Mouse (Mus musculus) forebrain, embryonic 13.5 days (tissue): ENCODE measurements around the gene Lonrf2. TPM values are rescaled to one million over a fixed set of nuclear protein-coding genes. Genes with fewer than 3 reads are reported as not detected.
A peak's percentile ranks its signal among the peaks of the same experiment; 100 is the strongest.

Experiments
- ATAC-seq: fragments of 200-750 bp; cut with Nextera tagmentation; 2 replicates; pipeline ENCODE4 v1.8.0; 2017
- H3K27ac ChIP-seq: fragments of 300-500 bp; sonication (generic); 2 replicates; pipeline ENCODE4 v1.5.1; 2015; ENCODE audit warnings: inconsistent platforms, mild to moderate bottlenecking, moderate library complexity
- H3K27me3 ChIP-seq: fragments of 300-500 bp; sonication (generic); 2 replicates; pipeline ENCODE4 v1.6.1; 2015; ENCODE audit warnings: mild to moderate bottlenecking, inconsistent platforms
- H3K36me3 ChIP-seq: fragments of 300-500 bp; sonication (generic); 2 replicates; pipeline ENCODE4 v1.6.1; 2015; ENCODE audit warnings: mild to moderate bottlenecking, inconsistent platforms; ENCODE audit not compliant: poor library complexity, severe bottlenecking
- H3K4me1 ChIP-seq: fragments of 300-500 bp; sonication (generic); 2 replicates; pipeline ENCODE4 v1.6.1; 2015; ENCODE audit warnings: inconsistent platforms
- H3K4me2 ChIP-seq: fragments of 300-500 bp; sonication (generic); 2 replicates; pipeline ENCODE4 v1.6.1; 2015; ENCODE audit warnings: inconsistent platforms, mild to moderate bottlenecking, moderate library complexity
- H3K4me3 ChIP-seq: fragments of 300-500 bp; sonication (generic); 2 replicates; pipeline ENCODE4 v1.5.1; 2015; ENCODE audit warnings: mild to moderate bottlenecking, inconsistent platforms
- H3K9ac ChIP-seq: fragments of 300-500 bp; sonication (generic); 2 replicates; pipeline ENCODE4 v1.6.1; 2015; ENCODE audit warnings: mild to moderate bottlenecking, inconsistent platforms
- H3K9me3 ChIP-seq: fragments of 300-500 bp; sonication (generic); replicated peaks from 2 replicates; pipeline ENCODE4 v1.6.1; 2016; ENCODE audit warnings: inconsistent platforms
- WGBS: fragments of 180-500 bp; shearing (Covaris S2); methylation state at CpG from one replicate; pipeline ENCODE4 v1.1.7; 2015; 5-methylcytosine and 5-hydroxymethylcytosine counted together
- polyA plus RNA-seq: library from polyadenylated mRNA; unstranded; fragments of >200 nt; fragmentation: Nextera tagmentation; extraction: Ambion mirVana; gene quantifications from 2 replicates; pipeline ENCODE4 v1.2.1, GENCODE M21; 2015

The Lonrf2 gene
- polyA plus RNA-seq = 6.9 and 7.0 TPM in 2 replicates

- H3K4me2 ChIP-seq = peak within 1 kb of the TSS; percentile 99
- peak within 1 kb of the TSS; percentile 91 for H3K27ac ChIP-seq
- peaks cover 5% of the 10 kb centered on the region; the same call in 1 of the 2 replicates for H3K36me3 ChIP-seq
- peaks cover 39% of the 10 kb centered on the region for H3K27me3 ChIP-seq
- H3K4me3 ChIP-seq = peak within 1 kb of the TSS; percentile 72
- H3K4me1 ChIP-seq = peaks cover 7% of the 10 kb centered on the region
- peak; percentile 92 for ATAC-seq
- no peaks in the 10 kb centered on the region for H3K9me3 ChIP-seq
- under 1% methylated on average over 41 of the region's 47 CpGs for whole genome bisulfite sequencing
- peak within 1 kb of the TSS; percentile 86 for H3K9ac ChIP-seq
Measured at GRCm38 (mm10) chr1:38836477-38836872, at the start of gene Lonrf2. Gene Lonrf2, minus strand, starts transcription at chr1:38836711.

- Histone ChIP-seq H3K27me3 (no peaks in the 10 kb centered on the region), H3K9ac (no peak overlapping the region), H3K27ac (no peak overlapping the region), H3K4me3 (no peak overlapping the region), H3K4me2 (no peak overlapping the region), H3K9me3 (no peaks in the 10 kb centered on the region), H3K36me3 (peaks cover 33% of the 10 kb centered on the region), H3K4me1 (no peaks in the 10 kb centered on the region)
- no peak for ATAC-seq
- 86% methylated on average over 2 of the region's 2 CpGs for WGBS
Measured at GRCm38 (mm10) chr1:38885956-38886355, 49.4 kb upstream of the Lonrf2 start.

- Histone ChIP-seq H3K9me3 (no peaks in the 10 kb centered on the region; the same call in 1 of the 2 replicates), H3K9ac (no peak overlapping the region), H3K36me3 (peaks cover 35% of the 10 kb centered on the region), H3K4me2 (no peak overlapping the region), H3K27me3 (no peaks in the 10 kb centered on the region), H3K4me3 (no peak overlapping the region), H3K4me1 (no peaks in the 10 kb centered on the region), H3K27ac (no peak overlapping the region)
- ATAC-seq = no peak
- 92% methylated on average over 9 of the region's 9 CpGs for WGBS
Measured at GRCm38 (mm10) chr1:38883766-38884165, 47.3 kb upstream of the Lonrf2 start.

GRCm38 (mm10) chr1:38882746-38883145 is 46.2 kb upstream of the Lonrf2 start:
- Histone ChIP-seq H3K36me3 (peaks cover 35% of the 10 kb centered on the region), H3K27ac (no peak overlapping the region), H3K4me1 (no peaks in the 10 kb centered on the region), H3K27me3 (no peaks in the 10 kb centered on the region), H3K9ac (no peak overlapping the region), H3K4me3 (no peak overlapping the region), H3K4me2 (no peak overlapping the region), H3K9me3 (no peaks in the 10 kb centered on the region; the same call in 1 of the 2 replicates)
- no peak for ATAC-seq
- 93% methylated on average over 4 of the region's 4 CpGs for WGBS

GRCm38 (mm10) chr1:38881366-38881765 is 44.9 kb upstream of the Lonrf2 start:
- no peak overlapping the region for H3K4me2 ChIP-seq
- 88% methylated on average over 4 of the region's 4 CpGs for WGBS
- no peaks in the 10 kb centered on the region; the same call in 1 of the 2 replicates for H3K9me3 ChIP-seq
- no peak overlapping the region for H3K9ac ChIP-seq
- H3K4me3 ChIP-seq = no peak overlapping the region
- H3K4me1 ChIP-seq = peaks cover 12% of the 10 kb centered on the region
- H3K27me3 ChIP-seq = no peaks in the 10 kb centered on the region
- peaks cover 35% of the 10 kb centered on the region for H3K36me3 ChIP-seq
- no peak overlapping the region for H3K27ac ChIP-seq
- ATAC-seq = no peak

GRCm38 (mm10) chr1:38876671-38877382 is 40.3 kb upstream of the Lonrf2 start:
- H3K27ac ChIP-seq = peak overlapping the region; percentile 60
- H3K4me1 ChIP-seq = peaks cover 12% of the 10 kb centered on the region
- no peak overlapping the region for H3K4me3 ChIP-seq
- H3K9ac ChIP-seq = no peak overlapping the region
- ATAC-seq = no peak
- H3K9me3 ChIP-seq = no peaks in the 10 kb centered on the region; the same call in 1 of the 2 replicates
- 49% methylated on average over 5 of the region's 5 CpGs for WGBS
- peaks cover 38% of the 10 kb centered on the region for H3K36me3 ChIP-seq
- H3K27me3 ChIP-seq = no peaks in the 10 kb centered on the region
- H3K4me2 ChIP-seq = no peak overlapping the region

- ATAC-seq = no peak
- WGBS = 88% methylated on average over 5 of the region's 5 CpGs
- H3K36me3 ChIP-seq = peaks cover 42% of the 10 kb centered on the region
- H3K9me3 ChIP-seq = no peaks in the 10 kb centered on the region
- H3K27ac ChIP-seq = no peak overlapping the region
- H3K4me1 ChIP-seq = peaks cover 12% of the 10 kb centered on the region
- no peak overlapping the region for H3K4me2 ChIP-seq
- H3K9ac ChIP-seq = no peak overlapping the region
- H3K4me3 ChIP-seq = no peak overlapping the region
- no peaks in the 10 kb centered on the region for H3K27me3 ChIP-seq
Measured at GRCm38 (mm10) chr1:38873911-38874310, 37.4 kb upstream of the Lonrf2 start.

GRCm38 (mm10) chr1:38871834-38872233 is 35.3 kb upstream of the Lonrf2 start:
- Histone ChIP-seq H3K4me1 (peaks cover 4% of the 10 kb centered on the region), H3K36me3 (peaks cover 57% of the 10 kb centered on the region), H3K27ac (no peak overlapping the region), H3K4me3 (no peak overlapping the region), H3K27me3 (no peaks in the 10 kb centered on the region), H3K9ac (no peak overlapping the region), H3K9me3 (no peaks in the 10 kb centered on the region), H3K4me2 (no peak overlapping the region)
- 92% methylated on average over 6 of the region's 6 CpGs for WGBS
- ATAC-seq = no peak

- ATAC-seq = no peak
- no peak overlapping the region for H3K4me2 ChIP-seq
- H3K27ac ChIP-seq = no peak overlapping the region
- peaks cover 74% of the 10 kb centered on the region for H3K36me3 ChIP-seq
- 68% methylated on average over 13 of the region's 13 CpGs for WGBS
- no peaks in the 10 kb centered on the region for H3K9me3 ChIP-seq
- H3K4me3 ChIP-seq = no peak overlapping the region
- H3K27me3 ChIP-seq = no peaks in the 10 kb centered on the region
- H3K4me1 ChIP-seq = no peaks in the 10 kb centered on the region
- H3K9ac ChIP-seq = no peak overlapping the region
Measured at GRCm38 (mm10) chr1:38869398-38870195, 33.1 kb upstream of the Lonrf2 start.

- H3K36me3 ChIP-seq = peaks cover 60% of the 10 kb centered on the region
- H3K4me1 ChIP-seq = no peaks in the 10 kb centered on the region
- 85% methylated on average over 5 of the region's 5 CpGs for WGBS
- H3K27me3 ChIP-seq = no peaks in the 10 kb centered on the region
- no peak for ATAC-seq
- no peaks in the 10 kb centered on the region for H3K9me3 ChIP-seq
- H3K9ac ChIP-seq = no peak overlapping the region
- H3K4me2 ChIP-seq = no peak overlapping the region
- H3K4me3 ChIP-seq = no peak overlapping the region
- H3K27ac ChIP-seq = no peak overlapping the region
Measured at GRCm38 (mm10) chr1:38866242-38866641, 29.7 kb upstream of the Lonrf2 start.

GRCm38 (mm10) chr1:38864341-38864740 is 27.8 kb upstream of the Lonrf2 start:
- WGBS = 88% methylated on average over 9 of the region's 9 CpGs
- ATAC-seq = no peak
- Histone ChIP-seq H3K9ac (no peak overlapping the region), H3K9me3 (no peaks in the 10 kb centered on the region), H3K27ac (no peak overlapping the region), H3K27me3 (no peaks in the 10 kb centered on the region), H3K4me2 (no peak overlapping the region), H3K4me1 (no peaks in the 10 kb centered on the region), H3K4me3 (no peak overlapping the region), H3K36me3 (peaks cover 51% of the 10 kb centered on the region)

GRCm38 (mm10) chr1:38862213-38862612 is 25.7 kb upstream of the Lonrf2 start:
- Histone ChIP-seq H3K9ac (no peak overlapping the region), H3K36me3 (peaks cover 39% of the 10 kb centered on the region), H3K27ac (no peak overlapping the region), H3K4me3 (no peak overlapping the region), H3K4me1 (no peaks in the 10 kb centered on the region), H3K4me2 (no peak overlapping the region), H3K27me3 (no peaks in the 10 kb centered on the region), H3K9me3 (no peaks in the 10 kb centered on the region)
- 12% methylated on average over 4 of the region's 4 CpGs for WGBS
- no peak for ATAC-seq
